17 mouse cellular contexts compared by ENCODE assay signal in genomic region chr3:87435479-87435878, GRCm38 (mm10). TPM values are rescaled to one million over a fixed set of nuclear protein-coding genes. Genes with fewer than 3 reads are reported as not detected.
"Had no signal": no experiment of that assay in that cellular context is flagged by ENCODE, and none has a peak within 500 bp of the region (broad histone marks: within the 10 kb centered on the region; RNA-seq: fewer than 3 reads in every experiment).

TSS of gene Fcrl5 (plus strand) at chr3:87435773.

- H3K27ac ChIP-seq: left cerebral cortex, adult 2 months; limb, embryonic 10.5 days; liver, embryonic 13.5 days; lung, embryonic 15.5 days; macrophage; neural tube, embryonic 12.5 days had no signal

- H3K4me1 ChIP-seq: limb, embryonic 10.5 days; liver, embryonic 13.5 days; lung, embryonic 15.5 days; neural tube, embryonic 12.5 days had no signal

- ATAC-seq: intestine, postnatal 0 days; liver, postnatal 0 days had no signal

- H3K9ac ChIP-seq: liver, embryonic 13.5 days; liver, postnatal 0 days; lung, embryonic 15.5 days; neural tube, embryonic 12.5 days had no signal

- H3K27me3 ChIP-seq: liver, embryonic 13.5 days; lung, embryonic 15.5 days; neural tube, embryonic 12.5 days had no signal

- DNase-seq: kidney, adult 9 months; kidney, postnatal 14 days; liver, embryonic 13.5 days; liver, postnatal 0 days; lung, postnatal 14 days; midbrain, embryonic 14.5 days; right cerebral cortex, postnatal 14 days; thymus, postnatal 4 days had no signal

- H3K9me3 ChIP-seq: limb, embryonic 10.5 days; liver, embryonic 13.5 days; lung, embryonic 15.5 days; neural tube, embryonic 12.5 days had no signal

- H3K4me3 ChIP-seq: left cerebral cortex, adult 2 months; limb, embryonic 10.5 days; liver, embryonic 13.5 days; lung, embryonic 15.5 days; neural tube, embryonic 12.5 days had no signal

- H3K4me2 ChIP-seq: liver, embryonic 13.5 days; lung, embryonic 15.5 days; neural tube, embryonic 12.5 days had no signal

- H3K36me3 ChIP-seq: limb, embryonic 10.5 days; liver, embryonic 13.5 days; lung, embryonic 15.5 days; neural tube, embryonic 12.5 days had no signal

RNA-seq across cellular contexts. Expression of gene Fcrl5, which starts in this region (rescaled TPM):
- total RNA-seq: layer of hippocampus, postnatal 25 days; left cerebral cortex, adult 2 months had no signal
- polyA plus RNA-seq: intestine, postnatal 0 days; limb, embryonic 10.5 days; limb, embryonic 14.5 days; liver, embryonic 13.5 days; liver, postnatal 0 days; lung, embryonic 15.5 days; midbrain, embryonic 14.5 days; neural tube, embryonic 12.5 days; stomach, embryonic 16.5 days had no signal
